Mouse (Mus musculus): ENCODE measurements around the gene Plod3. TPM values are rescaled to one million over a fixed set of nuclear protein-coding genes. Genes with fewer than 3 reads are reported as not detected.
A peak's percentile ranks its signal among the peaks of the same experiment; 100 is the strongest.

Gene Plod3
- polyA plus RNA-seq, 1 experiment from 2014 or later = 28.7 TPM

DNA sequence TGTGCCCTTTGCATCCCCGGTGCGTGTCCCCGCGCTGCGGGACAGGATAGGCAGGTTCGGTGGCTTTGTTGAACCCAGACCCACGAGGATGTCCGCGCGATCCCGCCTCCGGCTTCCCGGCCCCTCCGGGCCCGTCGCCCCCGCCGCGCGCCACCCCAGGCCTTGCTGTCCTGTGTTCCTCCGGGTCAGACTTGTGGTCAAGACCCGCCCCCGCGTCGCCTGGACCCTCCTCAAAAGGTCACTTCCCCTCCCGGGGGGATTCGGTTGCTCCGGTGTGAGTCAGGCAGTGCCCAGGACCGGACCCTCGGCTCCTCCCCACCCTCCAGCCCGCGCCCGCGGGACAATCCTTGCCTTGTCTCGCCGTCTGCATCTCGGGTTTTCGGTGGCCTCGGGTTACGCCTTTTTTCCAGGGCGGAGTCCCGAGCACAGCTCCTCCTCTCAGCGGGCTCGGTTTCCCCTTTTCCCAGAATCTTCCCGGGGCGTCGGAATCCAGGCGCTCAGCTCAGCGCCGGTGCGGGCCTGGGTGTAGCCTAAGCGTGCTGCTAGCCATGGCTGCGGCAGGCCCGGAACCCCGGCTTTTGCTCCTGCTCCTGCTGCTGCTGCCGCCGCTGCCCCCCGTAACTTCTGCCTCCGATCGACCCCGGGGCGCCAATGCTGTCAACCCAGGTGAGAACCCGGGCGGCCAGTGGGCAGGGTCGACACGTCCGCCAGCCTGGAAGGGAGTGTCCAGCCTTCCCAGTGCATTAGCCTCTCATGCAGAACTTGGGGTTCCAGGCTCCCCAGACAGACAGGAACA is 517 bp downstream of the Plod3 start:
- peak overlapping the region; percentile 86 for H3K4me2 ChIP-seq
- DNase-seq (ENCODE audit: low spot score) (peak; percentile 81), ATAC-seq (replicated peaks; ENCODE audit: low FRiP score) (peak; percentile 59)
- H3K27ac ChIP-seq (ENCODE audit: low read depth, low read length) = peak overlapping the region; percentile 85
- H3K9ac ChIP-seq (ENCODE audit: low read depth, low read length) = peak overlapping the region; percentile 85
- no peaks in the 10 kb centered on the region for H3K27me3 ChIP-seq (replicated peaks; ENCODE audit: control insufficient read depth, insufficient read depth, low read length)
- H3K4me3 ChIP-seq (ENCODE audit: low read depth, low read length) = peak overlapping the region; percentile 77
- H3K36me3 ChIP-seq (ENCODE audit: control insufficient read depth, insufficient read depth, low read length) = peaks cover 24% of the 10 kb centered on the region
- H3K4me1 ChIP-seq (replicated peaks; ENCODE audit: control insufficient read depth, insufficient read depth, low read length) = peaks cover 6% of the 10 kb centered on the region; the same call in 1 of the 2 replicates
- no peaks in the 10 kb centered on the region for H3K9me3 ChIP-seq (ENCODE audit: control insufficient read depth, low read length)
- under 1% methylated on average over 67 of the region's 67 CpGs for WGBS

DNA sequence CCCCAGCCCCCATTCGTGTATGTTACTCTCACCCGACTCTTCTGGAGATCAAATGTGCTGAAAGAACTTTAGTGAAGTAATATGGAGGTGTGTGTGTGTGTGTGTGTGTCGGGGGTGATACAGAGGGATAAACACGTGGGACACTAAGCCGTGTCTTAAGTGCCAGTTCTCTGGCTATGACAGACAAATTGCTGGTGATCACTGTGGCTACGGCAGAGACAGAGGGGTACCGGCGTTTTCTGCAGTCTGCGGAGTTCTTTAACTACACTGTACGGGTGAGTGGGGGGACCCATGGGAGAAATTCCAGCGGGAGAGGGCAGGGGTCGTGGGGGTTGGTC is 1.1 kb downstream of the Plod3 start, which contains the start of gene Znhit1:
Znhit1 (minus strand) TSS at position 88 of the 338 bp plus-strand sequence.
- Histone ChIP-seq H3K4me2 (peak within 1 kb of the TSS; percentile 86), H3K4me3 (ENCODE audit: low read depth, low read length) (peak within 1 kb of the TSS; percentile 77), H3K27ac (ENCODE audit: low read depth, low read length) (peak within 1 kb of the TSS; percentile 85), H3K9me3 (ENCODE audit: control insufficient read depth, low read length) (no peaks in the 10 kb centered on the region), H3K9ac (ENCODE audit: low read depth, low read length) (peak within 1 kb of the TSS; percentile 85), H3K4me1 (replicated peaks; ENCODE audit: control insufficient read depth, insufficient read depth, low read length) (peaks cover 6% of the 10 kb centered on the region; the same call in 1 of the 2 replicates), H3K36me3 (ENCODE audit: control insufficient read depth, insufficient read depth, low read length) (peaks cover 24% of the 10 kb centered on the region), H3K27me3 (replicated peaks; ENCODE audit: control insufficient read depth, insufficient read depth, low read length) (no peaks in the 10 kb centered on the region)
- WGBS = 9% methylated on average over 12 of the region's 12 CpGs
- DNase-seq (ENCODE audit: low spot score) (no peak), ATAC-seq (replicated peaks; ENCODE audit: low FRiP score) (peak; percentile 1; the same call in 1 of the 2 replicates)

DNA sequence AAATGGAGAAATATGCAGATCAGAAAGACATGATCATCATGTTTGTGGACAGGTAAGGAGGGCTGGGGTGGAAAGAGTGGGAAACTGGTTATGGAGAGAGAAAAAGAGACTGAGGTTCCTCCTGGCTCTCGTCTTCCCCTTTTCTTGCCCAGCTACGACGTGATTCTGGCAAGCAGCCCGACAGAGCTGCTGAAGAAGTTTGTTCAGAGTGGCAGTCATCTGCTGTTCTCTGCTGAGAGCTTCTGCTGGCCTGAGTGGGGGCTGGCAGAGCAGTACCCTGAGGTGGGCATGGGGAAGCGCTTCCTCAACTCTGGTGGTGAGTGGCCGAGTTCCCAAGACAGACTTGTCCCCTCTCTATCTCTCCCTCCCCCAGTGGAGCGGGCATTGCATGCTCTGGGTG is 1.6 kb downstream of the Plod3 start:
- Histone ChIP-seq H3K4me3 (ENCODE audit: low read depth, low read length) (peak overlapping the region; percentile 77), H3K4me1 (replicated peaks; ENCODE audit: control insufficient read depth, insufficient read depth, low read length) (peaks cover 6% of the 10 kb centered on the region; the same call in 1 of the 2 replicates), H3K9ac (ENCODE audit: low read depth, low read length) (peak overlapping the region; percentile 85), H3K27me3 (replicated peaks; ENCODE audit: control insufficient read depth, insufficient read depth, low read length) (no peaks in the 10 kb centered on the region), H3K9me3 (ENCODE audit: control insufficient read depth, low read length) (no peaks in the 10 kb centered on the region), H3K27ac (ENCODE audit: low read depth, low read length) (no peak overlapping the region), H3K36me3 (ENCODE audit: control insufficient read depth, insufficient read depth, low read length) (peaks cover 27% of the 10 kb centered on the region), H3K4me2 (peak overlapping the region; percentile 86)
- ATAC-seq (replicated peaks; ENCODE audit: low FRiP score) (no peak), DNase-seq (ENCODE audit: low spot score) (no peak)
- 71% methylated on average over 7 of the region's 7 CpGs for WGBS

DNA sequence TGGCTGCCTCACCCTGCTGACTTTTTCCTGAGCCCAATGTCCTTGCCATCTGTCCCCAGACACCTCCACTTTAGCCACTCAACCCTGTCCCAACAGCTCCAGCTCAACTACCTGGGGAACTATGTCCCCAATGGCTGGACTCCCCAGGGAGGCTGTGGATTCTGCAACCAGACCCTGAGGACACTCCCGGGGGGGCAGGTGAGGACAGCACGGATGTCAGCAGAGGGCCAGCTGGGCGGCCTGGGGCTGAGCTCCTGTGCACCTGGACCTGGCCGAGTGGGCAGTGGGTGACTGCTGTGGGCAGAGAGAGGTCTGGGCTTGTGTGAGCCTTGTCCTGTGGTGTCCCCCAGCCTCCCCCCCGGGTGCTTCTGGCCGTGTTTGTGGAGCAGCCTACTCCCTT is 3.0 kb downstream of the Plod3 start:
- ATAC-seq (replicated peaks; ENCODE audit: low FRiP score) = no peak
- Histone ChIP-seq H3K27me3 (replicated peaks; ENCODE audit: control insufficient read depth, insufficient read depth, low read length) (no peaks in the 10 kb centered on the region), H3K36me3 (ENCODE audit: control insufficient read depth, insufficient read depth, low read length) (peaks cover 37% of the 10 kb centered on the region), H3K4me3 (ENCODE audit: low read depth, low read length) (no peak overlapping the region), H3K4me2 (no peak overlapping the region), H3K9me3 (ENCODE audit: control insufficient read depth, low read length) (no peaks in the 10 kb centered on the region), H3K4me1 (replicated peaks; ENCODE audit: control insufficient read depth, insufficient read depth, low read length) (peaks cover 6% of the 10 kb centered on the region; the same call in 1 of the 2 replicates), H3K27ac (ENCODE audit: low read depth, low read length) (no peak overlapping the region), H3K9ac (ENCODE audit: low read depth, low read length) (no peak overlapping the region)
- WGBS = 88% methylated on average over 6 of the region's 6 CpGs
- no peak for DNase-seq (ENCODE audit: low spot score)

DNA sequence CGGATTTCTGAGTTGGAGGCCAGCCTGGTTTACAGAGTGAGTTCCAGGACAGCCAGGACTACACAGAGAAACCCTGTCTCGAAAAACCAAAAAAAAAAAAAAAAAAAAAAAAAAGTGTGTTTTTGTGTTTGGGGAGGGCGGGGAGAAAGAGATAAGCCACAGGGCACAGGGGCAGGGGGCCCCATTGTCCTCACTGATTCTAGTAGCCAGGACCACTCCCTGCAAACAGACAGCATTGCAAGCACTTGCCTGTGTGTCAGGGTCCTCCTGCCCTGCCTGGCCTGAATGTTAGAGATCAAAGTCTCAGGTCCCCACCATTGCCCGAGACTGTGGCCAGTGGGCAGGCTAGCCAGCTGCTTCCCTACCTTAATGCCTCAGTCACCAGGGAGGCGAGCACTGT is 12.6 kb downstream of the Plod3 start:
- DNase-seq (ENCODE audit: low spot score) = peak; percentile 49
- H3K27ac ChIP-seq (ENCODE audit: low read depth, low read length) = peak overlapping the region; percentile 10; the same call in 1 of the 2 replicates
- H3K4me3 ChIP-seq (ENCODE audit: low read depth, low read length) = no peak overlapping the region
- H3K27me3 ChIP-seq (replicated peaks; ENCODE audit: control insufficient read depth, insufficient read depth, low read length) = no peaks in the 10 kb centered on the region
- H3K4me1 ChIP-seq (replicated peaks; ENCODE audit: control insufficient read depth, insufficient read depth, low read length) = peaks cover 15% of the 10 kb centered on the region
- ATAC-seq (replicated peaks; ENCODE audit: low FRiP score) = peak; percentile 63
- 63% methylated on average over 4 of the region's 5 CpGs for WGBS
- peak overlapping the region; percentile 34; the same call in 1 of the 2 replicates for H3K9ac ChIP-seq (ENCODE audit: low read depth, low read length)
- peak overlapping the region; percentile 50 for H3K4me2 ChIP-seq
- peaks cover 7% of the 10 kb centered on the region for H3K36me3 ChIP-seq (ENCODE audit: control insufficient read depth, insufficient read depth, low read length)
- H3K9me3 ChIP-seq (ENCODE audit: control insufficient read depth, low read length) = no peaks in the 10 kb centered on the region

DNA sequence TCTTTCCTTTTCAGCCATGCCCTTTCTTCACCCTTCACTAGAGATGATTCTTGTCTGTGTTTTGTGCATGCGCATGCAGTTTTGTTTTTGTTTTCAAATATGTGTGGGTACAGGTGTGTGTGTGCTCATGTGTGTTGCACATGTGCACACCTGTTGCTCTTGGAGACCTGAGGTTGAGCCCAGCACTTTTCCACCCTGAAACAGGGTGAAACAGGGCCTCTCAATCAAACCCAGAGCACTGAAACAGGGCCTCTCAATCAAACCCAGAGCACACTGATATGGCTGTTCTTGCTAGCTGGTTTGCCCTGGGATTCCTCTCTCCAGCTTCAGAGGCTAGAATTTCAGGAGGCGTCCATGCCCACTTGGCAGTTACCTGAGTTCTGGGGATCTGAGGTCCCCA is 13.8 kb downstream of the Plod3 start:
- WGBS = 79% methylated on average over 2 of the region's 2 CpGs
- H3K9me3 ChIP-seq (ENCODE audit: control insufficient read depth, low read length) = no peaks in the 10 kb centered on the region
- DNase-seq (ENCODE audit: low spot score) = peak; percentile 46
- H3K4me3 ChIP-seq (ENCODE audit: low read depth, low read length) = no peak overlapping the region
- H3K9ac ChIP-seq (ENCODE audit: low read depth, low read length) = no peak overlapping the region
- no peak overlapping the region for H3K27ac ChIP-seq (ENCODE audit: low read depth, low read length)
- no peak for ATAC-seq (replicated peaks; ENCODE audit: low FRiP score)
- H3K4me1 ChIP-seq (replicated peaks; ENCODE audit: control insufficient read depth, insufficient read depth, low read length) = peaks cover 15% of the 10 kb centered on the region
- no peaks in the 10 kb centered on the region for H3K27me3 ChIP-seq (replicated peaks; ENCODE audit: control insufficient read depth, insufficient read depth, low read length)
- no peaks in the 10 kb centered on the region for H3K36me3 ChIP-seq (ENCODE audit: control insufficient read depth, insufficient read depth, low read length)
- peak overlapping the region; percentile 18; the same call in 1 of the 2 replicates for H3K4me2 ChIP-seq

DNA sequence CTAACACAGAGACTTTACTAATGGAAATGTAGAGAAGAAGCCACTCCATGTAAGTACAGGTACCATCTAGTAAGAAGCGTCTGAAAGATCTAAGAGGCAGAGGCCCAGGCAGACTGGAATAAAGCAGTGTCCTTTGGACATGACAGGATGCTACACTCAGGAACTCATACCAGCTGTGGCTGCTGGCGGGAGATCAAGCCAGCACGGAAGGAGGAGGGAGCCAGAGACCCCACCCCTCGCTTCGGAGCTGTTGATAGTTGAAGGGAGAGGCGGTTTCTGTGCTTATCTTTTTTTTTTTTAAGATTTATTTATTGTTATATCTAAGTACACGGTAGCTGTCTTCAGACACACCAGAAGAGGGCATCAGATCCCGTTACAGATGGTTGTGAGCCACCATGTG is 20.5 kb downstream of the Plod3 start:
- Histone ChIP-seq H3K9ac (ENCODE audit: low read depth, low read length) (no peak overlapping the region), H3K27me3 (replicated peaks; ENCODE audit: control insufficient read depth, insufficient read depth, low read length) (0 out of 2 replicates have a peak, but pooled peaks cover 2% of the 10 kb centered on the region), H3K36me3 (ENCODE audit: control insufficient read depth, insufficient read depth, low read length) (no peaks in the 10 kb centered on the region), H3K9me3 (ENCODE audit: control insufficient read depth, low read length) (no peaks in the 10 kb centered on the region), H3K4me2 (no peak overlapping the region), H3K27ac (ENCODE audit: low read depth, low read length) (no peak overlapping the region), H3K4me3 (ENCODE audit: low read depth, low read length) (no peak overlapping the region), H3K4me1 (replicated peaks; ENCODE audit: control insufficient read depth, insufficient read depth, low read length) (no peaks in the 10 kb centered on the region)
- DNase-seq (ENCODE audit: low spot score) = no peak
- ATAC-seq (replicated peaks; ENCODE audit: low FRiP score) = no peak
- WGBS = 42% methylated on average over 8 of the region's 8 CpGs

DNA sequence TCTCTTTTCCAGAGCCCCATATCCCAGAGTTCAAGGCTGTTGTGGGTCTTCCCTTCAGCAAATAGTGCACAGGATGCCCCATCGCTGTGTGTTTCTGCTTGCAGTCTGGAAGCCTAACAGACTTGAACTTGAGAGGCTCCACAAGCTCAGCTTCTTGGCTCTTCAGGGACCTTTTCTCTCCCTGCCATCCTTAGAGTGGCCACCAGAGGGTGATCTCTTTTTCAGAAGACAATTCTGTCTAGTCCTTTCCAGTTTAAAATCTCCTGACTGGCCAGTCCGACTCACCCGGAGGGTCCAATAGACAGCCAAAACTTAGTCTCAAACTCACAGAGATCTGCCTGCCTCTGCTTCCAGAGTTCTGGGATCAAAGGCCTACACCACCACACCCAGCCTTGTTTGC is 23.2 kb downstream of the Plod3 start:
- WGBS = 24% methylated on average over 3 of the region's 3 CpGs
- Histone ChIP-seq H3K27ac (ENCODE audit: low read depth, low read length) (no peak overlapping the region), H3K4me1 (replicated peaks; ENCODE audit: control insufficient read depth, insufficient read depth, low read length) (no peaks in the 10 kb centered on the region), H3K4me3 (ENCODE audit: low read depth, low read length) (no peak overlapping the region), H3K36me3 (ENCODE audit: control insufficient read depth, insufficient read depth, low read length) (no peaks in the 10 kb centered on the region), H3K9ac (ENCODE audit: low read depth, low read length) (no peak overlapping the region), H3K9me3 (ENCODE audit: control insufficient read depth, low read length) (no peaks in the 10 kb centered on the region), H3K4me2 (no peak overlapping the region), H3K27me3 (replicated peaks; ENCODE audit: control insufficient read depth, insufficient read depth, low read length) (0 out of 2 replicates have a peak, but pooled peaks cover 2% of the 10 kb centered on the region)
- ATAC-seq (replicated peaks; ENCODE audit: low FRiP score) (no peak), DNase-seq (ENCODE audit: low spot score) (no peak)
